Mouse (Mus musculus): ENCODE measurements around the gene Hrh2. TPM values are rescaled to one million over a fixed set of nuclear protein-coding genes. Genes with fewer than 3 reads are reported as not detected.

Hrh2 gene
- polyA plus RNA-seq, 1 experiment: 1.0 TPM

DNA sequence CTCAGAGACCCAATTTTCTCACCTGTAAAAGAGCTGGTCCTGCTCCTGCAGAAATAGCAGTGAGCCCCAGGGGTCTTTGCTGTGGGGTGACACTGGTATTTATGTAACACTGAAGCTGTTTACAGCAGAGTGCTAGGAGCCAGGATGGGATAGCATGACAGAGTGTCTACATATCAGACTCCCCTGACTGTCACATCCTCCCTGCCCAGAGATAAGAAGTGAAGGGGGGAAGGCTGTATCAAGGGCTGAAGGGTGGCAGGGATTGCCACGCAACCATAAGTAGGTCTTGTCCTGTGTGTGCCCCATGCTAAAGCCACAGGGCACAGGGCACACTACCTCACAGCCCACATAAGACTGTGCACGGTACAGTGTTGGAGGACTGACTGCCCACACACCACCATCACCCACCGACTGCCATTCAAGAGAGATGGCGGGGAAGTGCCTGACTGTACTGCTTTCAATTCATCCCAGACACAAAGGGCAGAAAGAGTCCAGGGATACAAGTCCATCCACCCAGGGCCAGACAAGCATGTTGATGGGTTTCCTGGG lies 29.8 kb downstream of the Hrh2 start:
- TF ChIP-seq CTCF (IDR thresholded peaks at IDR 0.05; ENCODE audit: borderline replicate concordance, extremely low read depth, insufficient read depth, insufficient read length) (no peak), POLR2A (IDR thresholded peaks at IDR 0.05; ENCODE audit: borderline replicate concordance, extremely low read depth, insufficient read depth, insufficient read length, poor library complexity, severe bottlenecking) (no peak)
- no peak for DNase-seq (ENCODE audit: low read depth)

GRCm38 (mm10) chr13:54222921-54223769 lies 31.2 kb downstream of the Hrh2 start:
- TF ChIP-seq CTCF (IDR thresholded peaks at IDR 0.05; ENCODE audit: borderline replicate concordance, extremely low read depth, insufficient read depth, insufficient read length) (no peak), POLR2A (IDR thresholded peaks at IDR 0.05; ENCODE audit: borderline replicate concordance, extremely low read depth, insufficient read depth, insufficient read length, poor library complexity, severe bottlenecking) (no peak)
- DNase-seq (ENCODE audit: low read depth): no peak

GRCm38 (mm10) chr13:54227916-54228483 lies 36.1 kb downstream of the Hrh2 start:
- TF ChIP-seq POLR2A (IDR thresholded peaks at IDR 0.05; ENCODE audit: borderline replicate concordance, extremely low read depth, insufficient read depth, insufficient read length, poor library complexity, severe bottlenecking) (no peak), CTCF (IDR thresholded peaks at IDR 0.05; ENCODE audit: borderline replicate concordance, extremely low read depth, insufficient read depth, insufficient read length) (peak; percentile 76)
- DNase-seq (ENCODE audit: low read depth): peak; percentile 81

GRCm38 (mm10) chr13:54230081-54230480 lies 38.2 kb downstream of the Hrh2 start:
- no peak for TF ChIP-seq POLR2A (IDR thresholded peaks at IDR 0.05; ENCODE audit: borderline replicate concordance, extremely low read depth, insufficient read depth, insufficient read length, poor library complexity, severe bottlenecking)
- no peak for TF ChIP-seq CTCF (IDR thresholded peaks at IDR 0.05; ENCODE audit: borderline replicate concordance, extremely low read depth, insufficient read depth, insufficient read length)

DNA sequence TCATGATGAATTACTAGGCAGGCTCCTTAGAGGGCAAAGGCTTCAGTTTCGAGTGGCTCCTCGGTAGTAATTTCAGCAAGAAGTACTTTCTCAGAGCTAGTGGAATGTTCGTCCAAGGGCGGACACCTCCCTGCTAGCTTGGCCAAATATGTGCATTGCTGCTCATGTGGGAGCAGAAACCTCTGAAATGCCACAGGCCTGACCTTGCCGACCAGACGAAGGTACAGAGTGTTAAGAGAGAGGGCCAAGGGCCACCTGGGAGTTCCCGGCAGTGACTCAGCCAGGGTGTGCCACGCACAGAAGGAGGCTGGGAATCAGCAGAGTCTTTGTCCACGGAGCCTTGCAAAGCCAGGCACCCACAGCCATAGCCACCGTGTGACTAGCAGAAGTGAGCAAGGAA lies 39.9 kb downstream of the Hrh2 start:
- TF ChIP-seq POLR2A (IDR thresholded peaks at IDR 0.05; ENCODE audit: borderline replicate concordance, extremely low read depth, insufficient read depth, insufficient read length, poor library complexity, severe bottlenecking): no peak
- no peak for TF ChIP-seq CTCF (IDR thresholded peaks at IDR 0.05; ENCODE audit: borderline replicate concordance, extremely low read depth, insufficient read depth, insufficient read length)
- DNase-seq (ENCODE audit: low read depth): no peak

More at GRCm38 (mm10) chr13:54230081-54230480, 38.2 kb downstream of the Hrh2 start:
- no peak for DNase-seq (ENCODE audit: low read depth)

DNA sequence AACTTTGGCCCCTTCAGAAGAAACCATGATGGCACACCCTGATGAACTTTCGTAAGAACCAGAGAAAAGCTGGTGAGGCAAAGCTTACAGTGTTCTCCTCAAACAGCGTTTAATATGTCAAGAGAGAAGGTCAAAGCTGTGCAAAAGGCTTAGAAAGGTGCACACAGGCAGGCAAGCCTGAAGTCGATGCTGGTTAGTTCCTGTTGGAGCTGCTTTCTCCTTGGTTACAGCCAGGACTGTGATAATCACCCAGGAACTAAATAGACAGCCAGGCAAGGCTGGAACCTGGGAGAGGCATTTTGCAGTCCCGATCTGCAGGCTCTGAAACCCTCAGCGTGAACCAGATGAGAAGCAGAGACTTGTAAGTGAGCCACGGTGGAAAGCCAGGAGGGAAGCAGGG lies 45.6 kb downstream of the Hrh2 start:
- no peak for DNase-seq (ENCODE audit: low read depth)
- TF ChIP-seq POLR2A (IDR thresholded peaks at IDR 0.05; ENCODE audit: borderline replicate concordance, extremely low read depth, insufficient read depth, insufficient read length, poor library complexity, severe bottlenecking) (no peak), CTCF (IDR thresholded peaks at IDR 0.05; ENCODE audit: borderline replicate concordance, extremely low read depth, insufficient read depth, insufficient read length) (no peak)

DNA sequence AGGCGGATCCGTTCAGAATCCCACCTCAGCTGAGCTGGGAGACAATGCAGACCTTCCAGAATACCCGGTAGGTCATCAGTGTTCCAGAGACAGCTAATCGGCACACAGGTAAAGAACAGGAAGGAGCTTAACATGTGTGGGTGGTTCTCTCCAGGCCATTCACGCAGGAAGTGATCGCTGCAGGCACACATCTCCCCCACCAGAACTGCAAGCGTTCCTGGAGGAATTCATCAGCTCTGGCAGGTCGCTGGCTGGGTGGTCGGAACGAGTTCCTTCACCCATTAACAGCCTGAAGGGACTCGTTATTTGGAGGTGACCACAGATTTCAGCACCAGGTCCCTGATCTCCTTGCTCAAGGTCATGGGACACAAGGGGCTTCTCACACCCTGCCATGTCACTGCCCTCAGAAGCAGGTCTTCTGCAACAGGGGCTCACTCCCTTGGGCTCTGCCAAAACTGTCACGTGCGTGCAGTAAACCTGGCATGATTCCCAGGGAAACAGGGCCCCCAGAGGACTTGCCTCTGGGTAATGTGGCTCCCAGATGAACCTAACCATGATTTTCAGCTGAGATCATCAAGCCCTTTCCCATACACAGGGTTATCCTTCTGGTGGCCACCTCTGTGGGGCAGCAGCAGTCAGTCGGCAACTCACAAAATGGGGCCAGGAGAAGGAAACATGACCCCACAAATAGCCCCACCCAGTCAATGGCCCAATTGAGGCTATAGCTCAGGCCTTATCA lies 46.8 kb downstream of the Hrh2 start:
- no peak for TF ChIP-seq POLR2A (IDR thresholded peaks at IDR 0.05; ENCODE audit: borderline replicate concordance, extremely low read depth, insufficient read depth, insufficient read length, poor library complexity, severe bottlenecking)
- TF ChIP-seq CTCF (IDR thresholded peaks at IDR 0.05; ENCODE audit: borderline replicate concordance, extremely low read depth, insufficient read depth, insufficient read length): no peak
- peak; percentile 82 for DNase-seq (ENCODE audit: low read depth)

DNA sequence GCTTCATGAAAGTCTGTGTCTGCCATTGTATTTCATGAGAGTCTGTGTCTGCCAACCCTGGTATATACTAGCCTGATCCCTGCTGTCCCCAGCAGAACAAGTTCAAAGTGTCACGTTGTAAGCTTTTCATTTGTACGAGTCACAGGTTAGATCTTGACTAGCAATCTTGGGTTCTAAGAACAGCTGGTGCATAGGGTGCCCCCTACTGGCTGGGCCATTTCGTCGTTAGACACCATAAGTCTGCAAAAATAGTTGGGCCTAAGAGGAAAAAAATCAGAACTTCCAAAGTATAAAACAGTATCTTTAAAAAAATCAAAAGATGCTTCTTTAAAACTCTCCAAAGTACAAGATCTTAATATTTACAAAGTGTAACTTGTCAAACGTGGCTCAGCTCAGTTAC lies 50.5 kb downstream of the Hrh2 start:
- TF ChIP-seq CTCF (IDR thresholded peaks at IDR 0.05; ENCODE audit: borderline replicate concordance, extremely low read depth, insufficient read depth, insufficient read length) (peak; percentile 32; the same call in 1 of the 2 replicates), POLR2A (IDR thresholded peaks at IDR 0.05; ENCODE audit: borderline replicate concordance, extremely low read depth, insufficient read depth, insufficient read length, poor library complexity, severe bottlenecking) (no peak)

GRCm38 (mm10) chr13:54245204-54245603 lies 53.3 kb downstream of the Hrh2 start:
- TF ChIP-seq CTCF (IDR thresholded peaks at IDR 0.05; ENCODE audit: borderline replicate concordance, extremely low read depth, insufficient read depth, insufficient read length) (no peak), POLR2A (IDR thresholded peaks at IDR 0.05; ENCODE audit: borderline replicate concordance, extremely low read depth, insufficient read depth, insufficient read length, poor library complexity, severe bottlenecking) (no peak)
- no peak for DNase-seq (ENCODE audit: low read depth)

More for the DNA sequence above, 50.5 kb downstream of the Hrh2 start:
- DNase-seq (ENCODE audit: low read depth): no peak

DNA sequence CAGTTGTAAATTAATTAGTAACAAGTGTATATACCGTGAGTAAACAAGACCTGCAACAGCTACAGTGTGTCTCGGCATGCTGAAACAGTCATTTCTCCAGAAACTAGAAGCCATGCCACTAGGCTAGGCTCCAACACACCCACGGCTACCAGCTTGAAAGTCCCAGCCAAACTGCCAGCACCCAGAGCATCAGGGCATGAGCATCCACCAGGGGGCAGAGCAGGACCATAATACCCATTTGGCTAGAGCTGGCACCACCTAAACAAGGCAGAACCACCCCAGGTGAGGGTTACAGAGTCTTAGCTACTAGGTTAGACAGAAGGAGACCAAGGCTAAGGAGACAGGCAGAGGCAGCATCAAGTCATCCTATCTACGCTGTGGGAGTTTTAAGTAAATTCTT lies 55.6 kb downstream of the Hrh2 start:
- peak; percentile 91 for DNase-seq (ENCODE audit: low read depth)
- TF ChIP-seq CTCF (IDR thresholded peaks at IDR 0.05; ENCODE audit: borderline replicate concordance, extremely low read depth, insufficient read depth, insufficient read length): peak; percentile 91
- TF ChIP-seq POLR2A (IDR thresholded peaks at IDR 0.05; ENCODE audit: borderline replicate concordance, extremely low read depth, insufficient read depth, insufficient read length, poor library complexity, severe bottlenecking): no peak

GRCm38 (mm10) chr13:54248436-54248995 lies 56.6 kb downstream of the Hrh2 start:
- TF ChIP-seq POLR2A (IDR thresholded peaks at IDR 0.05; ENCODE audit: borderline replicate concordance, extremely low read depth, insufficient read depth, insufficient read length, poor library complexity, severe bottlenecking): no peak
- no peak for TF ChIP-seq CTCF (IDR thresholded peaks at IDR 0.05; ENCODE audit: borderline replicate concordance, extremely low read depth, insufficient read depth, insufficient read length)

More at GRCm38 (mm10) chr13:54248436-54248995, 56.6 kb downstream of the Hrh2 start:
- no peak for DNase-seq (ENCODE audit: low read depth)
